Mouse (Mus musculus): ENCODE measurements around the gene Haus3. TPM values are rescaled to one million over a fixed set of nuclear protein-coding genes. Genes with fewer than 3 reads are reported as not detected.

Haus3 gene
- polyA plus RNA-seq, 1 experiment = 37.5 TPM

- no peak overlapping the region for H3K27ac ChIP-seq (ENCODE audit: control insufficient read depth, insufficient read depth, low read depth, low read length, poor library complexity)
- H3K4me1 ChIP-seq (ENCODE audit: control insufficient read depth, insufficient read depth, low read length) = peaks cover 7% of the 10 kb centered on the region; the same call in 1 of the 2 replicates
Measured at GRCm38 (mm10) chr5:34185791-34186190, 16.5 kb upstream of the Haus3 start.

GRCm38 (mm10) chr5:34185051-34185580 lies 15.8 kb upstream of the Haus3 start:
- Histone ChIP-seq H3K4me1 (ENCODE audit: control insufficient read depth, insufficient read depth, low read length) (peaks cover 7% of the 10 kb centered on the region; the same call in 1 of the 2 replicates), H3K27ac (ENCODE audit: control insufficient read depth, insufficient read depth, low read depth, low read length, poor library complexity) (no peak overlapping the region), H3K4me3 (replicated peaks; ENCODE audit: control insufficient read depth, low read depth, low read length) (no peak overlapping the region)
- WGBS = 86% methylated on average over 1 of the region's 1 CpGs
- TF ChIP-seq CTCF (IDR thresholded peaks at IDR 0.05; ENCODE audit: control insufficient read depth, insufficient read depth, low read length) (no peak), POLR2A (IDR thresholded peaks at IDR 0.05; ENCODE audit: borderline replicate concordance, control insufficient read depth, low read depth, low read length) (no peak)

More at GRCm38 (mm10) chr5:34185791-34186190, 16.5 kb upstream of the Haus3 start:
- TF ChIP-seq POLR2A (IDR thresholded peaks at IDR 0.05; ENCODE audit: borderline replicate concordance, control insufficient read depth, low read depth, low read length) (no peak), CTCF (IDR thresholded peaks at IDR 0.05; ENCODE audit: control insufficient read depth, insufficient read depth, low read length) (no peak)
- H3K4me3 ChIP-seq (replicated peaks; ENCODE audit: control insufficient read depth, low read depth, low read length) = no peak overlapping the region

GRCm38 (mm10) chr5:34183976-34184375 lies 14.6 kb upstream of the Haus3 start:
- no peak overlapping the region for H3K27ac ChIP-seq (ENCODE audit: control insufficient read depth, insufficient read depth, low read depth, low read length, poor library complexity)

GRCm38 (mm10) chr5:34183156-34183880 lies 14.0 kb upstream of the Haus3 start:
- WGBS = 78% methylated on average over 5 of the region's 5 CpGs
- H3K4me1 ChIP-seq (ENCODE audit: control insufficient read depth, insufficient read depth, low read length) = no peaks in the 10 kb centered on the region; the same call in 1 of the 2 replicates
- TF ChIP-seq CTCF (IDR thresholded peaks at IDR 0.05; ENCODE audit: control insufficient read depth, insufficient read depth, low read length) (no peak), POLR2A (IDR thresholded peaks at IDR 0.05; ENCODE audit: borderline replicate concordance, control insufficient read depth, low read depth, low read length) (no peak)

More at GRCm38 (mm10) chr5:34183976-34184375, 14.6 kb upstream of the Haus3 start:
- H3K4me3 ChIP-seq (replicated peaks; ENCODE audit: control insufficient read depth, low read depth, low read length) = no peak overlapping the region
- no peak for TF ChIP-seq CTCF (IDR thresholded peaks at IDR 0.05; ENCODE audit: control insufficient read depth, insufficient read depth, low read length)
- TF ChIP-seq POLR2A (IDR thresholded peaks at IDR 0.05; ENCODE audit: borderline replicate concordance, control insufficient read depth, low read depth, low read length) = no peak
- WGBS = 84% methylated on average over 3 of the region's 3 CpGs
- H3K4me1 ChIP-seq (ENCODE audit: control insufficient read depth, insufficient read depth, low read length) = peaks cover 2% of the 10 kb centered on the region; the same call in 1 of the 2 replicates

GRCm38 (mm10) chr5:34182486-34182885 lies 13.2 kb upstream of the Haus3 start:
- H3K4me3 ChIP-seq (replicated peaks; ENCODE audit: control insufficient read depth, low read depth, low read length) = no peak overlapping the region
- H3K4me1 ChIP-seq (ENCODE audit: control insufficient read depth, insufficient read depth, low read length) = no peaks in the 10 kb centered on the region; the same call in 1 of the 2 replicates
- WGBS = 45% methylated on average over 3 of the region's 3 CpGs
- no peak overlapping the region for H3K27ac ChIP-seq (ENCODE audit: control insufficient read depth, insufficient read depth, low read depth, low read length, poor library complexity)
- TF ChIP-seq POLR2A (IDR thresholded peaks at IDR 0.05; ENCODE audit: borderline replicate concordance, control insufficient read depth, low read depth, low read length) = no peak
- TF ChIP-seq CTCF (IDR thresholded peaks at IDR 0.05; ENCODE audit: control insufficient read depth, insufficient read depth, low read length) = no peak

More at GRCm38 (mm10) chr5:34183156-34183880, 14.0 kb upstream of the Haus3 start:
- Histone ChIP-seq H3K27ac (ENCODE audit: control insufficient read depth, insufficient read depth, low read depth, low read length, poor library complexity) (no peak overlapping the region), H3K4me3 (replicated peaks; ENCODE audit: control insufficient read depth, low read depth, low read length) (no peak overlapping the region)

- TF ChIP-seq POLR2A (IDR thresholded peaks at IDR 0.05; ENCODE audit: borderline replicate concordance, control insufficient read depth, low read depth, low read length) (no peak), CTCF (IDR thresholded peaks at IDR 0.05; ENCODE audit: control insufficient read depth, insufficient read depth, low read length) (no peak)
- 92% methylated on average over 4 of the region's 4 CpGs for WGBS
- Histone ChIP-seq H3K4me1 (ENCODE audit: control insufficient read depth, insufficient read depth, low read length) (no peaks in the 10 kb centered on the region), H3K4me3 (replicated peaks; ENCODE audit: control insufficient read depth, low read depth, low read length) (no peak overlapping the region), H3K27ac (ENCODE audit: control insufficient read depth, insufficient read depth, low read depth, low read length, poor library complexity) (no peak overlapping the region)
Measured at GRCm38 (mm10) chr5:34177821-34178220, 8.5 kb upstream of the Haus3 start.

- 93% methylated on average over 2 of the region's 2 CpGs for WGBS
- TF ChIP-seq POLR2A (IDR thresholded peaks at IDR 0.05; ENCODE audit: borderline replicate concordance, control insufficient read depth, low read depth, low read length) = no peak
- no peak for TF ChIP-seq CTCF (IDR thresholded peaks at IDR 0.05; ENCODE audit: control insufficient read depth, insufficient read depth, low read length)
- Histone ChIP-seq H3K4me1 (ENCODE audit: control insufficient read depth, insufficient read depth, low read length) (no peaks in the 10 kb centered on the region), H3K4me3 (replicated peaks; ENCODE audit: control insufficient read depth, low read depth, low read length) (no peak overlapping the region), H3K27ac (ENCODE audit: control insufficient read depth, insufficient read depth, low read depth, low read length, poor library complexity) (no peak overlapping the region)
Measured at GRCm38 (mm10) chr5:34177091-34177490, 7.8 kb upstream of the Haus3 start.

GRCm38 (mm10) chr5:34176691-34177090 lies 7.4 kb upstream of the Haus3 start:
- WGBS = 91% methylated on average over 10 of the region's 10 CpGs
- no peak overlapping the region for H3K4me3 ChIP-seq (replicated peaks; ENCODE audit: control insufficient read depth, low read depth, low read length)
- TF ChIP-seq CTCF (IDR thresholded peaks at IDR 0.05; ENCODE audit: control insufficient read depth, insufficient read depth, low read length) (no peak), POLR2A (IDR thresholded peaks at IDR 0.05; ENCODE audit: borderline replicate concordance, control insufficient read depth, low read depth, low read length) (peak; percentile 17; the same call in 1 of the 2 replicates)
- no peak overlapping the region for H3K27ac ChIP-seq (ENCODE audit: control insufficient read depth, insufficient read depth, low read depth, low read length, poor library complexity)
- no peaks in the 10 kb centered on the region for H3K4me1 ChIP-seq (ENCODE audit: control insufficient read depth, insufficient read depth, low read length)

All from bone marrow, adult 2 months (tissue).